Mouse (Mus musculus) left cerebral cortex, postnatal 25 days (tissue): Measurements from ENCODE around the gene Gdf15. TPM values are rescaled to one million over a fixed set of nuclear protein-coding genes. Genes with fewer than 3 reads are reported as not detected.

Experiments used
- DNase-seq, 2 experiments: peaks; one replicate each; pipeline ENCODE4 v3.0.0; 2022; ENCODE audit warnings: low spot score in 2 of 2, mixed read lengths in 1 of 2
- intact Hi-C: fragments of 180-260 bp; cut with DNase I; formaldehyde crosslinking; loops from one replicate; pipeline ENCODE4 v1.15.1; 2025
- total RNA-seq, 2 experiments: library from RNA; stranded (reverse); gene quantifications; 2 replicates each; pipeline ENCODE4 v1.2.3; 2021

Gdf15 gene
- total RNA-seq, 2 experiments from 2014 or later: not detected

- intact Hi-C loops: no loop called here
- no peak for DNase-seq
Observed at GRCm38 (mm10) chr8:70658897-70659603, 26.8 kb upstream of the Gdf15 start.

- DNase-seq: no peak
- intact Hi-C loops: no loop called here
Observed at GRCm38 (mm10) chr8:70657739-70658138, 25.5 kb upstream of the Gdf15 start.

- intact Hi-C loops: no loop called here
Observed at GRCm38 (mm10) chr8:70657214-70657613, 25.0 kb upstream of the Gdf15 start.

GRCm38 (mm10) chr8:70656193-70656790 lies 24.0 kb upstream of the Gdf15 start:
- intact Hi-C loops: no loop called here
- DNase-seq: no peak

More at GRCm38 (mm10) chr8:70657214-70657613, 25.0 kb upstream of the Gdf15 start:
- DNase-seq: no peak

DNA sequence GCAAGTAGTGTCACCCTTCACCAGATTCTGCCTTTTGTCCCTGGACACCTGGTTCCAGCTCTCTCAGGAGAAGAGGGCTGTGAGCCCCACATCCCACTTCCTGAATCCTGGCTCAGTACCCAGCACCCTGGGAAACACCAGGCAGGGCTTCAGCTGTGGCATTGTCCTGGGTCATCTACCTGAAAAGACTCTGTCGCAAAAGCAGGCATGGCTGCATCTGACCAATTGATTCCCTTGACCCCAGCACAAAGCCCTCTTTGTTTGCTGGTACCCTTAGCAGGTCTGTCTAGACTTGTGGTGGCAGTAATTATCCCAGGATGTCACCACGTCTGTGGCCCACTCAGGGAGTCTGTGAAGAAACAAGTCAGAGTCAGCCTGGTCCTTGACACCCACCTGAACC lies 23.2 kb upstream of the Gdf15 start:
- intact Hi-C loops: no loop called here
- DNase-seq: no peak

DNA sequence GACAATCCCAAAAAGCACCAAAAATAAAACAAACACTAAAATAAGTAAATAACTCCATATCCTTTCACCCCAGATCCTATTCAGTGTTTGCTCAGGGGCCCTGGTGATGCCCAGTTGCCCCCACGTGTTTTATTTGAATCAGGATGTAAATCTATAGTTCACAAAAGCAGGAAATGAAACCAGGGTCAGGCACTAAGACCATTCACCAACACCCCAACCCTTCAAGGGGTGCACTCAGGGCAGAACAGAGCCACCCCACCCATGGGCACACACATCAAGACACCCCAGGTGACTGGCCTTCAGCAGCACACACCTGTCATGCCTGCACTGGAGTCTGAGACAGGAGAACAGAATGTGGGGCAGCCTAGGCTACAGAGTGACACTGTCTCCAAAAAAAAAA lies 21.9 kb upstream of the Gdf15 start:
- no peak for DNase-seq
- intact Hi-C loops: no loop called here

- intact Hi-C loops: no loop called here
- no peak for DNase-seq
Observed at GRCm38 (mm10) chr8:70653226-70653625, 21.0 kb upstream of the Gdf15 start.

DNA sequence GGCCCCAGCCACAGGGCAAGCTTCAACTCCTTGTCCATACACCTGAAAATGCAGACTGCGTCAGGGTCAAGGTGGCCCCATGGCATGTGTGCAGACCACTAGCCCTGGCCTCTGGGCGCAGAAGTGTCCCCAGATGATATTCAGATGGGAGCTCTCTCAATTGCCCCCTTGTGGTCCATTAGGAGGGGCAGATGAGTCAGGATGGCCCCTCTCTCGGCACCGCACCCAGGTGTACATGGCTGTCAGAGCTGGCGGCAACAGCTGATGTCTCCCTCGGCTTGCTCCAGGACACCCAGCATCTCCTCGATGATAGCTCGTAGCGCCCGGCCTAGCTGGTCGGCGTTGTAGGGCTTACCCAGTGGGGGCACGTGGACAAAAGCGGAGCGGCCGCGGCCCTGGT lies 18.1 kb upstream of the Gdf15 start:
- DNase-seq: no peak
- intact Hi-C loops: no loop called here

DNA sequence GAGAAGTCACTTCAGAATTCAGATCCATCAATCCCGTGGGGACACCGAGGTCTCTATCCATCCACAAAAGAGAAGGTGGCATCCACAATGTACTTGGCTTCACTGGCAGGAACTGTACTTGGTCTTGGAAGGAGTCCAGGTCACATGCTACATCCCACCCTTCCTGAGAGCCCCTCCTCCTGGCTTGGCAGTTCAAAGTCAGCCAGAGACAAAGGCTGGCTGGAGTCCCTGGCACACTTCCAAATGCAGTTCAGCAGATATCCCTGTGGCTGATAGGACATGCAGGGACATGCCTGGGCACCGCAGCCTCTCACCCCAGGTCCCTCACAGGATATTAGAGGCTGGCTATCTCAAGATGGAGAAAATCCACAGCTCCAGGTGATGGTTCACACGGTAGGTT lies 17.1 kb upstream of the Gdf15 start:
- intact Hi-C loops: no loop called here
- DNase-seq: no peak

DNA sequence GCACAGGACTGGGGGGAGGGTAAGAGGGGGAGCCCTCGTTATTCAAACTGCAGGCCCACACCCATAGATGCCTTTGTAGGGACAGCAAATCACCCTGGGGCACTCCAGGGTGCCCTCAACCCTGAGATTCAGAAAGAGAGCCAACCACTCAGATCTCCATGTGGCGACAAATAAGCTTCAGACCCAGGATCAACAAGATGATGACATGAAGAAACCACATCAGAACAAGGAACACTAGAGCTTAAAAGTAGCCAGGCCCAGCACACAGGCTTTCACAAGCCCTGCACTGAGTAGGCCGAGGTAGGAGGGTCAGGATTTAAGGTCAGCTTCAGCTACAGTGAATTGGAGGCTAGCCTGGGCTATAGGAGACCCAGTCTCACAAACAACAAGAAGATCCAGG lies 16.7 kb upstream of the Gdf15 start:
- no peak for DNase-seq
- intact Hi-C loops: no loop called here

- no peak for DNase-seq
- intact Hi-C loops: no loop called here
Observed at GRCm38 (mm10) chr8:70648164-70648442, 15.8 kb upstream of the Gdf15 start.

DNA sequence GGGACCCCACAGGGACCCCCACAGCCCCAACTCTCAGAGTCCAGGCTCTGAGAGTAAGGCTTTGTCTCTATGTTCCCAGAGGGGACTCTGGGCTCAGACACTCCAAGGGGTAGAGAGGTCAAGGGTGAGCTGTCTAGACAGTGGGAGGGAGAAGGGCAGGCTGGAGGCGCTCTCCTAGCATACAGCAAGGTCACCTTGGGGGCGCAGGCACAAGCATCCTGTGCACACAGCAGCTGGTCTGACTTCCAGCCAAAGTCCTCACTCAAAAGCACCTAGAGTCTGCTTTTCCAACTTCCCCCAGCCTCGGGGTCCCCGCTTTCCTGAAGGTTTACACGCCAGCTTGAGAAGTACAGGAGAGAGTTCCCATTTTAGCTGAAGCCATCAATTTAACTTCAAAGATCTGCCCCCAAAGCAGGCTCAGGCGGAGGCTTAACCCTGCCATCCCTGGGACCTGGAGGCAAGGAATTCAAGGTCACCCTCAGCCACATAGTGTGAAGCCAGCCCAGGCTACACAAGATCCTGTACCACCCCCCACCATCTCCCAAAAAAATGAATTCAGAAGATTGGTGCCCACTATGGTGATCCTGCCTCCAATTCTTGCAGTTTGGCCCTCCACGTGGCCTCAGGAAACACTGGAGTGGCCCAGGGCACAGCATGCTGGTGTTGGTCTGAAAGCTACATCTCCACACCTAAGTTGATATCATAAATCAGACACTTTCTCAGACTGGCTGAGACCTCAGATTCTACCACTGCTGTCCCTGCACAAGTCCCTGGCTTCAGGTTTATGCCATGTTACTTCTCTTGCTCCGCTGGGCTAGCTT lies 15.3 kb upstream of the Gdf15 start:
- DNase-seq: no peak
- intact Hi-C loops: no loop called here

GRCm38 (mm10) chr8:70646775-70647174 lies 14.5 kb upstream of the Gdf15 start:
- intact Hi-C loops: no loop called here
- DNase-seq: no peak

DNA sequence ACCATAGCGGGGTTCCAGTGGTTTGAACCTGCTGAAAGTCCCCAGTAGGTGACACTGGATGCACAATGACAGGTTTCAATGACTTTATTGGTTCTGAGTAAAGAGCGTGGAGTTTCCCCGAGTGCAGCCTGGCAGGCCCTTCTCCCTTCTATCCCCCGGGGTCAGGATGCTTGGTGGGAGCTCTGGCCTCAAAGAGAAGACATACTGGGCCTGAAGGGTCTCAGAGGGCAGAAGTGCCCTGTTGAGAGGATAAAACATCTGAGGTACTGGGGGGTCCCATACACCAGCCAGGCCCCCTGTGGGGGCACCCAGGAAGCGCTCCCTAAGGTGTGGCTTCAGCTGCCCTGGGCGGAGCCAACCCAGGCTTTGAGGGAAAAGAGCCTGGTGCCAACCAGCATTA lies 14.1 kb upstream of the Gdf15 start:
- intact Hi-C loops: no loop called here
- no peak for DNase-seq

- no peak for DNase-seq
- intact Hi-C loops: no loop called here
Observed at GRCm38 (mm10) chr8:70645501-70646224, 13.4 kb upstream of the Gdf15 start.

GRCm38 (mm10) chr8:70644065-70644464 lies 11.8 kb upstream of the Gdf15 start:
- intact Hi-C loops: no loop called here
- DNase-seq: no peak

DNA sequence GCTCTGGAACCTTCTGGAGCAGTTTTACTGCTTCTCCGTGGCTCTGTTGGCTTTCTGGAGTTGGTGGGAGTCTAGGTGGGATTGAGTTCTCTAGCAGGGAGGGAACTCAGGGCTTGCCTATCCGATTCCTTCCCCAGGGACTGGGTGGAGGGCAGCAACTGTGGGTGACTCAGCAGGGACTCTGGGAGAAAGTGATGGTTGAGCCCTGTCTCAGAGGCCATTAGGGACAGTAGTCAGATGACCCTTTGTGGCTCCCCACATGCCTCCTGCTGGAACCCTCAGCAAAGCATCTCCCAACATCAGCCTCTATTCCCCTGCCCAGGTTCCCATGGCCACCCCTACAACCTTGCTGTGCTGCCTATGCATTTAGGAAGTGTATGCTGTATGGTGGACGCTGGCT lies 10.8 kb upstream of the Gdf15 start:
- DNase-seq: no peak
- intact Hi-C loops: no loop called here

- intact Hi-C loops: no loop called here
- DNase-seq: no peak
Observed at GRCm38 (mm10) chr8:70638752-70639151, 6.5 kb upstream of the Gdf15 start.

- no peak for DNase-seq
- intact Hi-C loops: no loop called here
Observed at GRCm38 (mm10) chr8:70636838-70637237, 4.6 kb upstream of the Gdf15 start.

GRCm38 (mm10) chr8:70635527-70635926 lies 3.3 kb upstream of the Gdf15 start:
- intact Hi-C loops: no loop called here
- no peak for DNase-seq
